Mouse (Mus musculus) left cerebral cortex, adult 18-20 months (tissue): Measurements from ENCODE around the gene Rbbp8nl. TPM values are rescaled to one million over a fixed set of nuclear protein-coding genes. Genes with fewer than 3 reads are reported as not detected.
A peak's percentile ranks its signal among the peaks of the same experiment; 100 is the strongest.
"Not testable (repeated sequence)": the region's sequence is repeated elsewhere in the genome, so short reads cannot be mapped to it uniquely, and the experiment has no call there.

Source experiments
- DNase-seq, 2 experiments: peaks; one replicate each; pipeline ENCODE4 v3.0.0; 2021 to 2022; ENCODE audit warnings: low spot score in 2 of 2, mixed read lengths in 1 of 2
- total RNA-seq, 2 experiments: library from RNA; stranded (reverse); gene quantifications; 2 replicates each; pipeline ENCODE4 v1.2.3; 2021

The Rbbp8nl gene
- total RNA-seq, 2 experiments from 2014 or later, result not detected

DNA sequence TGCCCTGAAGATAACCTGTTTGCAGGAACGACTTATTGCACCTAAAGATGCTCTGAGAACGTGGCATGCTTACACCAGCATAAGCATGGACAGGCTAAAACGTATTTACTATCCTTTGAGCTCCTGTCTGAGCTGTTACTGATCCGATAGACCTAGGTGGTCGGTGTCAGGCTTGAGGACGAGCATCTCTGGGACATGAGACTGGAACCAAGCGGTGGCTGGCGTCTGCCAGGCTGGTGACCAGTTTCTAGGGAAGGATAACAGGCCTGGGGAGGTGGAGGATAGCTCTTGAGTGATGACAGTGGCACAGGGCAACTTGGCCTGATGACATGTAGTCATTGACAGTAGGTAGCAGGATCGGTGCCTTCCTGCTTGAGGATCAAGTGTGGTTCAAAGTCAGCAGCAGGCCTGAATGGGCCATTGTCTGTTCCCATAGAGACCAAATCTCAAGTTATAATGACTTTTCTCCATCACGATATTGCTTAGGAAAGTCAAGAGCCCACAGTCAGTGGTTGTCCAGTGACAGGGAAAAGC is 30.7 kb downstream of the Rbbp8nl start:
- not testable (repeated sequence) for DNase-seq

DNA sequence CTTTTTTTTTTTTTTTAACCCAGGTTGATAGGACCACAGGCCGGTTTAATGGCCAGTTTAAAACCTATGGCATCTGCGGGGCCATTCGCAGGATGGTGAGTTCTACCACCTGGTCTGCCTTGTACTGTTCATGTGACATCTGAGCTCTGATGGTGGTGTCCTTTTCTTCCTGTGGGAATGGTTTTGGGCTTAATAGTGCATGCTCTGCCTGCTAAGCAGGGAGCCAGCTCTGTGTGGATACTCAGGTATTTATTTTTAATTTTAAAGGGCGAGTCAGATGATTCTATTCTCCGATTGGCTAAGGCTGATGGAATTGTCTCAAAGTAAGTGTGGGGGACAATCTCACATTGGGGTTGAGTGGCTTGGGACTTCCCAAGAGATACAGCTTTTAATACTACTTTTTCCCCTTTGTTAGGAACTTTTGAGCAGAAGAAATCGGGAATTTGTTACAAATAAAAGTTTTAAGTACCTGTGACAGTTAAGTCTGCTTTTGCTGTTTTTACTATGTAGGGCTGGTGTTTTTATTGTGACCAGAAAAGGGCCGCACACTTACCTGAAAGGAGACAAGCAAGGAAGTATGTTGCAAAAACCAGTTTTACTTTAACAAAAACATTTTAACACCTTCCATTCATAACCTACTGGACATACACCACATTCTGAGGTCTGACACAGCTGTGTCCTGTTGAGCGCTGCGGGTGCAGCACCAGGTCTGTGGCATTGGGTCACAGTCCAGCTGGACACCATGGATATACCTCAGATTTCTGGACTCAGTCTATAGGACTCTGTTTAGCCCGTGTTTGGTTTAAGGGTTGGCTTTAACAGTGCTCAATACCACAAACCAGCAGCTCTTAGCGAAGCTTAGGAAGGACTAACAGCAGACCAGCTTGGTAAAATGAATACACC is 31.5 kb downstream of the Rbbp8nl start:
- no peak for DNase-seq

DNA sequence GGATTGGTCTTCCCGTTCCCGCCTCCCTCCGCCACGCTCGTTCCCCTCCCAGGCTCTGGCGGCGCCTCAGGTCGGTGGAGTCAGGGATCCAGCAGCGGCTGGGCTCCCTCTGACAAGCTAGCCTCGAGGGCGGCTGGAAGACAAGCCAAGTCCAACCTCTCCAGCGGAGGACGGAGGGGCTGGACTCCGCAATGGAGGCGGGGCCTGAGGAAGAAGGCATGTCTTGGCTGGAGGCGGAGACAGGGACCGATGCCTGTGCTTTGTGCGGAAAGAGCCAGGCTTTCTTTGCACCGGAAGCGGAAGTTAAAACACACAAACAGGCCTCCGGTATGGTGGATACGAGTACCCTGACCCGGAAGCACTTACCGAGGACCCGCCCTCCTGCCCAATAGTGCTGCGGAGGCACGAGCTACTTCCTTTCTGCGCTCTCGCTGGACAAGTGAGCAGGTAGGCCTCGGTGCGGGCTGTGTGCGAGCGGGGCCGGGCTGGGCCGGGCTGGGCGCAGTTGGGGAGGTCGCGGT is 32.6 kb downstream of the Rbbp8nl start, which contains the start of gene Rps21:
Gene Rps21 (plus strand): TSS at position 377 of the 521 bp plus-strand sequence.
- DNase-seq, result peak; percentile 94 to 97

DNA sequence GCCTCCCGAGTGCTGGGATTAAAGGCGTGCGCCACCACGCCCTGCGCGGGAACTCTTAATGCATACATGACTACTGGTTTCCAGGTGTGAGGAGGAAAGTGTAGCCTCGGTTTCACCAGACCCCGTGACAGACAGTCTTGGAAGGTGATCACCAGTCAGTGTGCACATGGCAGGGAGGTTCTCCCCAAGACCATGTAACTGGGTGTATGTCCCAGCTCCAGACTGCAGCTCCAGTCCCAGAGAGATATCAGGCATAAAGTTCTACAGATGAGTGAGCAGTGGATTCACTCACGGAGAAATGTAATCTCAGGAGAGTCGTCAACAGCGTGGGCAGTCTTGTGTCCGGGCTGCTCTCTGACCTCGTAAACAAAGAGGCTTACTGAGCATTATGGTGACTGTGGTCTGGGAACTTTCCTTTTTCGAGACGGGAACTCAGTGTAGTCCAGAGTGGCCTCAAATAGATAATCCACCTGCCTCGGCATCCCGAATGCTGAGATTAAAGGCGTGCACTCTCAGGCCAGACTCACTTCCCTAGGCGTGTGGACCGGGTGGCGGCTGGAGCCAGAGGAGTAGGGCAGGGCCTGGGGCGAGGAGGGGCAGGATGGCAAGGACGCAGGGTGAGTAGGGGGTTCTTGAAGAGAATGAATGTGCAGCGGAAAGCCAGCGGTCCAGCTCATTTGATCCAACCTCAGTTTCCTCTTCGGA is 33.2 kb downstream of the Rbbp8nl start:
- no peak for DNase-seq

DNA sequence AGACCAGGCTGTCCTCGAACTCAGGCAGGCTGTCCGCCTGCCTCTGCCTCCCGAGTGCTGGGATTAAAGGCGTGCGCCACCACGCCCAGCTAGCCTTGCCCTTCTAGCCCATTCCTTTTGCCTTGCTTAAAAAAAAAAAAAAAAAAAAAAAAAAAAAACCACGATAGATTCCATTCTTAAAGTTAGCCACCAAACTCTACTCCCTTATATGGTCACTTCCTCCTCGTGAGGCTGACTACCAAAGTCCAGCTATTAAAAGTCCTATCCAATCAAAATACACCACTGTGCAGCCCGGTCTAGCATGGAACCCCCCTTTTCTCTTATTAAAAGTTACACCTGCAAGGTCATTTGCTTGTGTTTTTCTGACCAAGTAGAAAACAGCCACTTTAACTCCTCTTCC is 34.0 kb downstream of the Rbbp8nl start:
- DNase-seq, result no peak

- no peak for DNase-seq
Measured at GRCm38 (mm10) chr2:180254436-180255209, 35.1 kb downstream of the Rbbp8nl start.

DNA sequence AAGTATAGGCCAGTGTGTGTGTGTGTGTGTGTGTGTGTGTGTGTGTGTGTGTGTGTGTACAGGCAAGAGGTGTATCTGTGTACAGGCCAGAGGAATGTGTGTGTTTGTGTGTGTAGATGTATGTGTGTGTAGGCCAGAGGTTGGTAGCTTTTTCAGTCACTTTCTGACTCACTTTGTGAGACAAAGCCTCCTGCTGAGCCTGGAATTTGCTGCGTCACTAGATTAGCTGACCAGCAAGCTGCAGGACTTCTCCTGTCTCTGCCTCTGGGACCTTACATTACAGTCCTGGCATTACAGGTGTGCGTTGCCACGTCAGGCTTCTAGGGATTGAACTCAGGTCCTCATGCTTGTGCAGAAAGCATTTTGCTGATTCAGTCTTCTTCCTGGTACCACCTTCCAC is 37.8 kb downstream of the Rbbp8nl start:
- no peak for DNase-seq

DNA sequence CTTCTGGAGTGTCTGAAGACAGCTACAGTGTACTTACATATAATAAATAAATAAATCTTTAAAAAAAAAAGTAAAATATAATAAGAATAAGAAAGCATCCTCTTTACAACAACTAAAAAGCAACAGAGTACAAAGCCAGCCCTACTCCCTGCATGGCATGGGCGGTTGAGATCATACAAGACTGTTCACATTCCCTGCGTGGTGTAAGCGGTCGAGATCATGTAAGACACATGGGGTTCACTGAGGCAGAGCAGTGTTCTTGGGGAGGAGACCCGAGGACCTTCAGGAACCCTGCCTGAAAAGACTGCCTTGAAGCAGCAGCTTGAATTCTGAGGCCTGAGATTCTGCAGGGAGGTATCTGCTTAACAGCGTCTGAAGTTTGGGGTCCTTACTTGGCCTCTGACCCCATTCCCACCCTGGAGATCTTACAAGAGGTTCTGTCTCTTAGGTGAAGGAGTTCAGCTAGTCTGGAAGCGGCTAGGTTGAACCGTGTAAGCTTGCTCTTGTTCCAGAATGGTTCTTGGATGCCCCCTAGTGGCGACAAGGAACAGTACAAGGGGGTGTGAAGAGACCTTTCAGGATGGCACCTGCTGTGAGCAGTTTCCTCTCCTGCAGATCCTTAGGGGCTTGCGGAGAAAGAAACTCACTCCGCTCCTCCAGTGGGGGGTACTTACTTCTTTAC is 38.6 kb downstream of the Rbbp8nl start:
- DNase-seq, result peak; percentile 82 to 85

GRCm38 (mm10) chr2:180248947-180249660 is 40.6 kb downstream of the Rbbp8nl start:
- no peak for DNase-seq

DNA sequence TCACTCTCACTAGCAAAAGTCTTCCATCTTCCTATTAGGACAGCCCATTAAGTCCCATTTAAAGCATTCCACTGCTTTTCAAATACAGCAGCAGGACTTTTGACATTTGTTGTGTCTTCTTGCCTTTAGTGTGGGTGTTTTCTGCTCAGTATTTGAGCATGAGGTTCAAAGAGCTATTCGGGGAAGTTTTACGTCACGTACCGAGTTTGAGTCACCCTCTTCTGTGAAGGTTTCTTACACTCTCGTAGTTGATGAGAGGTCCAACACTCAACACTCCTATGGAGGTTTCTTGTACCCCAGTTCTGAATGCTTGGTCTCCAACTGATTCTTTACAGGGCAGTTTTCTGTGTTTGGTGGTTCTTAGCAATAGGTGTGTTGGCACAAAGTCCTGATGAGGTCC is 41.8 kb downstream of the Rbbp8nl start:
- DNase-seq, result no peak

- DNase-seq, result no peak
Measured at GRCm38 (mm10) chr2:180243108-180243507, 46.6 kb downstream of the Rbbp8nl start.

DNA sequence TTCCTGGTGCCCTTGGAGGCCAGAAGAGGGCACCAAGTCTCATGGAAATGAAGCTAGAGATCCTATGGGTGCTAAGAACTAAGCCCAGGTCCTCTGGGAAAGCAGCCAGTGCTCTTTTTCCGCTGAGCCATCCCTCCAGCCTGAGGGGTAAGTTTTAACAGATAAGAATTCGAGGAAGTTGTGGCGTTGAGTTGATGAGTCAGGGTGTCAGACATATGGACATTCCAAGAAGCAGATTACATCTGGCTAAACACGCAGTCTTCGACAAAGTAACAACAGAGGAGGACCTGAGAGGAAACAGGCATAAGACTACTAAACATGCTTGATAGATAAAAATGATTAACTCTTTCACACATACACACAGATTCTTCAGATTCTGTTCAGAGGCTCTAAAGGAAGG is 51.1 kb downstream of the Rbbp8nl start:
- no peak for DNase-seq

- no peak for DNase-seq
Measured at GRCm38 (mm10) chr2:180237601-180238345, 51.9 kb downstream of the Rbbp8nl start.

DNA sequence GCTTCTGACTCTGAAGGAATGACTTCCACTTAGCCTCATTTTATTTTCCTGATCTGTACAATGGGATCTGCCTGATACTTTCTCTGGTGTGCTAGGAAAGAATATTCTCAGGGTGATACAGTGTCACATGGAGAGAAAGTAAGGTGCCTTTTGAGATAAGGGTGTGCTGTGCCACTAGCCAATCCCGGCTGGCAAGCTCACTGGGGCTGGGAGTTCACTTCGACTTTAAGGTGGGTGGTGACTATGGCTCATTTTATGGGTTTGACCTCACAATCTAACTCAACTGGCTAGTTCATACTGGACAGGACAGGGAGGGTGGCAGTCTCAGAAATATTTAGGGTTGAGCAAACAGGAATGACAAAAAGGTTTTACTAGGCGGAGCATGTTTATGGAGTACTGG is 52.7 kb downstream of the Rbbp8nl start:
- DNase-seq, result no peak

GRCm38 (mm10) chr2:180236500-180236899 is 53.2 kb downstream of the Rbbp8nl start:
- no peak for DNase-seq

DNA sequence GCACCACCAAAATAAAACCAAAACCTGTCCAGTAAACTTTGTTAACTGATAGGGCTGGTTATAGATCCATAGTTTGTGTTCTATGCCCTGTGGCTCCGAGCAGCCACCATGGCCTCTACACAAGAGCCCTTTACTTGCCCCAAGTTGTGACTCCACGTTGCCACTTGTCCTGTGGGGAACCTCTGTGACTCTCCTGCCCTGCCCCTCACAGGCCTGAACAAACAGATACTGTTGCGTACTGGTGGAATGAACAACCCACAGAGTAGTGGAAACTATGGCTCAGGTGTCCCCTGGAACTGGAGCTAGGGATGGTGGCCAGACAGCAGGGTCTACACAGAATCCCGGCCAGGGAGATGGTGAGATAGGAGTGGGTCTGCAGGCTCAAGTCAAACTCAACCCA is 53.9 kb downstream of the Rbbp8nl start:
- DNase-seq, result no peak

DNA sequence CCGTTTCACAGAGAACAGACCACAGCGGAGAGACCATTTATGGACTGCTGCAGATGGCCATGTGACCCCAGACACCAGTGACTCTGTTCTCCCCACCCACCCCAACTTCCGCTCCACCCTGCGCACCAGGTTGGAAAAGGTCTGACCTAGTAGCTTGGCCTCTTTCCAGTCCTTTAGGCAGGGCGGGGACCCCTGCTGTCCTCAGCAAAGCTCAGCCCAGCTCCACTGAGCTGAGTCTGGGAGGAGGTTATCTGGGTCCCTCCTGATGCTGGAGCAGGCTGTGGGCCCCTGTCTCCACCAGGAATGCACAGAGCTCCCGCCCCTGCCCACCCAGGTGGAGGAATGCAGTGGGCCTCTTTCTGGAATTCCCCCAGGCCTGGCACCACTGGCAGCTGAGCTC is 54.7 kb downstream of the Rbbp8nl start:
- DNase-seq, result no peak

DNA sequence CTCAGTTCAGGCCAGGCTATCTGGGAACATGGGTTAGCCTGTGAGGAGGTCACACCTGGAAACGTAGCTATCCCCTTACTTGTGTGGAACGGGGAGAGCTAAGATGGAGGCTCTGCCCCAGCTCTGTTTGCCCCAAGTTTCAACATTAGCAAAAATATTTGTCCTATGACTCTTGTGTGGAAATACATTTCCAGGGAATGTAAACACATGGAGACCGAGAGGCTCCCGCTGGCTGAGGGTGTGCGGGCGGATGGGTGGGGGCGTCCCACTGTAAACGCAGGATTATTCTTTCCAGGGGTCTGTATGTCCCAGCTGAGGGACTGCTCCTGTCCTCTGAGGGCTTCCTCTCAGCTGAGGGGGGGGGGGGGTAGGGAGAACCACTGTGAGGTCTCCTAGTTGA is 55.3 kb downstream of the Rbbp8nl start:
- no peak for DNase-seq
